Mouse (Mus musculus): ENCODE results near the gene Trpm6.

DNA sequence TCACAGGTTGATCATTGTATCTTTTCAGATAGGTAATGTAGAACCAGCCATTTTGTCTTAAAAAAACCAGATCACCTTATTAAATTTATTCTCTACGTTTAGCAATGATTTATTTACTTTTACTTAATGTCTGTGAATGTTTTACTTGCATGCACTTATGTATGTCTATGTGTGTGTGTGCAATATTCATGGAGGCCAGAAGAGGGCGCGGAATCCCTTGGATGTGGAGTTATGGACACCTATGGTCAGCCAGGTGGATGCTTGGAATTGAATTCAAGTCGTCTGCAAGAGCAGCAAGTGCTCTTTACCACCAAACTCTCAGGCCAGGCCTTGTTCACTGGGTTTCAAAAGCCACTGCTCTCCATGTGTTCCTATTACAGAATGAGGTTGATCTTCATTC, 118.5 kb downstream of the Trpm6 start:
- TF ChIP-seq MYOD1 (IDR thresholded peaks at IDR 0.05; ENCODE audit: control insufficient read depth, insufficient read length, low read depth) = no peak
- no peak for TF ChIP-seq CTCF (IDR thresholded peaks at IDR 0.05; ENCODE audit: control insufficient read depth, insufficient read depth, insufficient read length)
- no peak for TF ChIP-seq MYOG (IDR thresholded peaks at IDR 0.05; ENCODE audit: control insufficient read depth, extremely low read depth, insufficient read length)

Measured in C2C12 (cell line).